Mouse (Mus musculus): ENCODE data around the gene Hhipl1. TPM values are rescaled to one million over a fixed set of nuclear protein-coding genes. Genes with fewer than 3 reads are reported as not detected.

Hhipl1 gene
- polyA plus RNA-seq, 1 experiment from 2014 or later: 5.1 TPM

Other genes starting within 250 kb of the Hhipl1 start
- 77.8 and 77.9 TPM in 2 replicates for gene Setd3, start 127.0 kb upstream of the Hhipl1 start, polyA plus RNA-seq (2016; fragmentation: Nextera tagmentation; extraction: Ambion mirVana)
- gene Ccnk, start 126.7 kb upstream of the Hhipl1 start, polyA plus RNA-seq (2016; fragmentation: Nextera tagmentation; extraction: Ambion mirVana): 3.3 and 3.5 TPM in 2 replicates
- 12.1 and 15.5 TPM in 2 replicates for gene Ccdc85c, start 30.8 kb upstream of the Hhipl1 start, polyA plus RNA-seq (2016; fragmentation: Nextera tagmentation; extraction: Ambion mirVana)
- gene Cyp46a1, start 28.1 kb downstream of the Hhipl1 start, polyA plus RNA-seq (2016; fragmentation: Nextera tagmentation; extraction: Ambion mirVana): 17.5 and 19.4 TPM in 2 replicates
- gene Eml1, start 64.7 kb downstream of the Hhipl1 start, polyA plus RNA-seq (2016; fragmentation: Nextera tagmentation; extraction: Ambion mirVana): 121 and 123 TPM in 2 replicates
- 57.7 and 75.0 TPM in 2 replicates for gene Evl, start 248.4 kb downstream of the Hhipl1 start, polyA plus RNA-seq (2016; fragmentation: Nextera tagmentation; extraction: Ambion mirVana)

Measured in midbrain, embryonic 10.5 days (tissue).